Comparison of ENCODE assay signal across 18 mouse cellular contexts in the genomic region with DNA sequence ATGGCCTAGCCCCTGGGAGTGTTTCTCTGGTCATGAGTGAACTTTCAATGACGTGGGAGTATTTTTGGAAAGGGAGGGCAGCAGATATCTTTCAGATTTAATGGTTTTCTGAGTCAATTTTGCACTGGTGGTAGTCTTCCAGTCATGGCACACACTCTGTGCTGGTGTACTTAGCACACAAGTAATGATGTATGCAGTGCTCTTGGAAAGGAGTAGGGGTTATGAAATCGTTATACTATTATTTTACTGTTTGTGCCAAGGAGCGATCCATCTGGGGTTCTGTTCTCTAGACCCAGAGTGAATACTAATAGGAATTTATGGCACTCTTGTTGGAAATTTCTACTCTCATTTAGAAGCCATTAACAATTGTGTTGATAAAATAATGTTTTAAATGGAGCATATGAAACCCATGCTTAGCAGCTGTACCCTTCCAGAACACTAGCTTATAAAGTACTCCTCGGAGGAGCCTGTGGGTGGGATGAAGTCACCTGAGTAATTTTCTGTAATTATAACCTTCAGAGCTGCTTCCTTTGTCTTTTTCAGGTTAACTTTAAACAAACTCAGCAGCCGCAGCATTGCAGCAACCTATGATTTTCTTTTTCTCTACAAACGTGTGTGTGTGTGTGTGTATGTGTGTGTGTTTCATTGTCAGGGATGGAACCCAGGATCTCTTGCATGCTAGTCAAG. TPM values are rescaled to one million over a fixed set of nuclear protein-coding genes. Genes with fewer than 3 reads are reported as not detected.
DNase-seq lines count a peak whose midpoint lies in the region; ATAC-seq lines count a peak whose summit lies in the region.
"Had no signal": no experiment of that assay in that cellular context is flagged by ENCODE, and none has a peak within 500 bp of the region (broad histone marks: within the 10 kb centered on the region; RNA-seq: fewer than 3 reads in every experiment).

No protein-coding gene starts in this region.

- H3K36me3 ChIP-seq in forebrain, embryonic 16.5 days (ENCODE audit: control insufficient read depth, insufficient read depth), result no peaks in the 10 kb centered on the region
- no peaks in the 10 kb centered on the region for H3K36me3 ChIP-seq in forebrain, embryonic 14.5 days (ENCODE audit: control insufficient read depth, insufficient read depth, low read length)
- no peaks in the 10 kb centered on the region for H3K36me3 ChIP-seq in hindbrain, embryonic 15.5 days
- no peaks in the 10 kb centered on the region for H3K36me3 ChIP-seq in hindbrain, embryonic 14.5 days (replicated peaks; ENCODE audit: control insufficient read depth, insufficient read depth)
- H3K36me3 ChIP-seq: forebrain, embryonic 10.5 days; liver, embryonic 12.5 days; midbrain, embryonic 13.5 days had no signal

- no peak overlapping the region for H3K4me2 ChIP-seq in forebrain, embryonic 16.5 days (ENCODE audit: low read length)
- no peak overlapping the region for H3K4me2 ChIP-seq in forebrain, embryonic 14.5 days (ENCODE audit: low read length)
- no peak overlapping the region for H3K4me2 ChIP-seq in hindbrain, embryonic 15.5 days
- no peak overlapping the region for H3K4me2 ChIP-seq in hindbrain, embryonic 14.5 days (replicated peaks)
- H3K4me2 ChIP-seq: liver, embryonic 12.5 days; midbrain, embryonic 13.5 days had no signal

- 73% methylated on average over 6 of the region's 6 CpGs for WGBS in forebrain, embryonic 16.5 days
- 82% methylated on average over 6 of the region's 6 CpGs for WGBS in forebrain, embryonic 14.5 days
- WGBS in hindbrain, embryonic 15.5 days, result 70% methylated on average over 6 of the region's 6 CpGs
- 74% methylated on average over 6 of the region's 6 CpGs for WGBS in hindbrain, embryonic 14.5 days

- H3K9me3 ChIP-seq in forebrain, embryonic 16.5 days (ENCODE audit: control insufficient read depth, low read length), result no peaks in the 10 kb centered on the region
- no peaks in the 10 kb centered on the region for H3K9me3 ChIP-seq in forebrain, embryonic 14.5 days (replicated peaks; ENCODE audit: control insufficient read depth, low read length)
- no peaks in the 10 kb centered on the region for H3K9me3 ChIP-seq in hindbrain, embryonic 15.5 days
- H3K9me3 ChIP-seq in hindbrain, embryonic 14.5 days (ENCODE audit: control insufficient read depth, low read length), result no peaks in the 10 kb centered on the region
- H3K9me3 ChIP-seq: forebrain, embryonic 10.5 days; liver, embryonic 12.5 days; midbrain, embryonic 13.5 days had no signal

- 0 out of 2 replicates have a peak, but pooled peaks cover 2% of the 10 kb centered on the region for H3K4me1 ChIP-seq in forebrain, embryonic 16.5 days (replicated peaks; ENCODE audit: control insufficient read depth, insufficient read depth, low read length)
- H3K4me1 ChIP-seq in forebrain, embryonic 14.5 days (ENCODE audit: control insufficient read depth, insufficient read depth, low read length), result peaks cover 4% of the 10 kb centered on the region; the same call in 1 of the 2 replicates
- 0 out of 2 replicates have a peak, but pooled peaks cover 4% of the 10 kb centered on the region for H3K4me1 ChIP-seq in hindbrain, embryonic 15.5 days (replicated peaks)
- H3K4me1 ChIP-seq in hindbrain, embryonic 14.5 days (replicated peaks; ENCODE audit: control insufficient read depth, insufficient read depth, low read length), result no peaks in the 10 kb centered on the region
- H3K4me1 ChIP-seq: forebrain, embryonic 10.5 days had no signal

- no peak overlapping the region for H3K9ac ChIP-seq in forebrain, embryonic 16.5 days (replicated peaks; ENCODE audit: low read depth, low read length)
- H3K9ac ChIP-seq in forebrain, embryonic 14.5 days (ENCODE audit: low read length), result no peak overlapping the region
- no peak overlapping the region for H3K9ac ChIP-seq in hindbrain, embryonic 15.5 days
- no peak overlapping the region for H3K9ac ChIP-seq in hindbrain, embryonic 14.5 days
- H3K9ac ChIP-seq: liver, embryonic 12.5 days; midbrain, embryonic 13.5 days had no signal

- H3K27me3 ChIP-seq in forebrain, embryonic 16.5 days (replicated peaks; ENCODE audit: control insufficient read depth, insufficient read depth, low read length), result no peaks in the 10 kb centered on the region
- no peaks in the 10 kb centered on the region for H3K27me3 ChIP-seq in forebrain, embryonic 14.5 days (replicated peaks; ENCODE audit: control insufficient read depth, insufficient read depth, low read length)
- H3K27me3 ChIP-seq in hindbrain, embryonic 15.5 days, result no peaks in the 10 kb centered on the region
- no peaks in the 10 kb centered on the region for H3K27me3 ChIP-seq in hindbrain, embryonic 14.5 days (ENCODE audit: control insufficient read depth, insufficient read depth, low read length)
- H3K27me3 ChIP-seq: liver, embryonic 12.5 days; midbrain, embryonic 13.5 days had no signal

- DNase-seq in forebrain, embryonic 14.5 days (ENCODE audit: low spot score), result no peak
- DNase-seq in hindbrain, embryonic 14.5 days (ENCODE audit: low spot score), result no peak
- peak; percentile 5 for DNase-seq in lung, postnatal 36 days
- no peak for DNase-seq in lung, postnatal 4 days
- peak; percentile 50 for DNase-seq in telencephalon, adult 2 months (ENCODE audit: low read depth, low spot score)
- DNase-seq in right cerebral cortex, postnatal 36 days (ENCODE audit: low spot score in 2 of 2), result no peak
- DNase-seq: adrenal gland, postnatal 14 days; cerebellum, adult 11 months; heart, postnatal 4 days; layer of hippocampus, postnatal 36 days; thymus, postnatal 4 days had no signal

- no peak overlapping the region for H3K4me3 ChIP-seq in forebrain, embryonic 16.5 days (replicated peaks; ENCODE audit: low read length)
- no peak overlapping the region for H3K4me3 ChIP-seq in forebrain, embryonic 14.5 days (ENCODE audit: low read depth, low read length)
- H3K4me3 ChIP-seq in hindbrain, embryonic 15.5 days, result no peak overlapping the region
- no peak overlapping the region for H3K4me3 ChIP-seq in hindbrain, embryonic 14.5 days (replicated peaks; ENCODE audit: low read length)
- H3K4me3 ChIP-seq: forebrain, embryonic 10.5 days; liver, embryonic 12.5 days; midbrain, embryonic 13.5 days had no signal

- ATAC-seq in forebrain, embryonic 16.5 days, result 0 out of 2 replicates have a peak, but pooled peaks have one; percentile 62
- no peak for ATAC-seq in forebrain, embryonic 14.5 days
- 0 out of 2 replicates have a peak, but pooled peaks have one; percentile 19 for ATAC-seq in hindbrain, embryonic 15.5 days (ENCODE audit: low FRiP score, low read depth)
- ATAC-seq in hindbrain, embryonic 14.5 days (ENCODE audit: low FRiP score), result no peak
- ATAC-seq: hindbrain, postnatal 0 days; intestine, postnatal 0 days; liver, embryonic 12.5 days; midbrain, embryonic 13.5 days had no signal

- no peak overlapping the region for H3K27ac ChIP-seq in forebrain, embryonic 16.5 days (ENCODE audit: low read length)
- no peak overlapping the region for H3K27ac ChIP-seq in forebrain, embryonic 14.5 days (ENCODE audit: low read depth, low read length)
- no peak overlapping the region for H3K27ac ChIP-seq in hindbrain, embryonic 15.5 days (replicated peaks)
- no peak overlapping the region for H3K27ac ChIP-seq in hindbrain, embryonic 14.5 days
- H3K27ac ChIP-seq: forebrain, embryonic 10.5 days; hindbrain, postnatal 0 days; liver, embryonic 12.5 days; midbrain, embryonic 13.5 days had no signal

RNA-seq across cellular contexts. Expression of a gene that starts 30.0 kb away (rescaled TPM):
- 43.8 and 47.4 TPM in 2 replicates for polyA plus RNA-seq in forebrain, embryonic 16.5 days (2015; fragmentation: Nextera tagmentation; extraction: Ambion mirVana)
- polyA plus RNA-seq in forebrain, embryonic 14.5 days (2014; fragmentation: Nextera tagmentation; extraction: Ambion mirVana), result 45.8 and 49.4 TPM in 2 replicates
- 42.5 and 43.6 TPM in 2 replicates for polyA plus RNA-seq in hindbrain, embryonic 15.5 days (2015; fragmentation: Nextera tagmentation; extraction: Ambion mirVana)
- polyA plus RNA-seq in hindbrain, embryonic 14.5 days (2014; fragmentation: Nextera tagmentation; extraction: Ambion mirVana), result 42.6 and 44.5 TPM in 2 replicates

RNA-seq across cellular contexts. Expression of a gene that starts 37.0 kb away (rescaled TPM):
- polyA plus RNA-seq in forebrain, embryonic 16.5 days (2015; fragmentation: Nextera tagmentation; extraction: Ambion mirVana), result 0.90 and 1.6 TPM in 2 replicates
- 0.88 and 0.94 TPM in 2 replicates for polyA plus RNA-seq in forebrain, embryonic 14.5 days (2014; fragmentation: Nextera tagmentation; extraction: Ambion mirVana)
- 1.3 and 1.4 TPM in 2 replicates for polyA plus RNA-seq in hindbrain, embryonic 15.5 days (2015; fragmentation: Nextera tagmentation; extraction: Ambion mirVana)
- 1.3 and 1.5 TPM in 2 replicates for polyA plus RNA-seq in hindbrain, embryonic 14.5 days (2014; fragmentation: Nextera tagmentation; extraction: Ambion mirVana)

Comparison
In these comparisons a context has a peak if more than half of its experiments do, and no peak if none do; other contexts are left out.
1. ATAC-seq: peak in forebrain, embryonic 16.5 days (single experiment) and hindbrain, embryonic 15.5 days (single experiment); none in forebrain, embryonic 14.5 days (single experiment) and hindbrain, embryonic 14.5 days (single experiment).
2. DNase-seq: peak in lung, postnatal 36 days (single experiment) and telencephalon, adult 2 months (single experiment); none in forebrain, embryonic 14.5 days (single experiment), hindbrain, embryonic 14.5 days (single experiment), lung, postnatal 4 days (0 of 2) and right cerebral cortex, postnatal 36 days (0 of 2).